Mouse (Mus musculus) hindbrain, embryonic 12.5 days (tissue): ENCODE data around the gene Tmem140. TPM values are rescaled to one million over a fixed set of nuclear protein-coding genes. Genes with fewer than 3 reads are reported as not detected.

Experiments
- ATAC-seq: fragments of 200-750 bp; cut with Nextera tagmentation; 2 replicates; pipeline ENCODE4 v1.8.0; 2017; ENCODE audit warnings: moderate TSS enrichment; ENCODE audit not compliant: low FRiP score
- H3K27ac ChIP-seq: fragments of 300-500 bp; sonication (generic); 2 replicates; pipeline ENCODE4 v1.5.1; 2016; ENCODE audit warnings: mild to moderate bottlenecking
- H3K27me3 ChIP-seq: fragments of 300-500 bp; sonication (generic); 2 replicates; pipeline ENCODE4 v1.6.1; 2016; ENCODE audit warnings: mild to moderate bottlenecking
- H3K36me3 ChIP-seq: fragments of 300-500 bp; sonication (generic); 2 replicates; pipeline ENCODE4 v1.6.1; 2016; ENCODE audit warnings: mild to moderate bottlenecking
- H3K4me1 ChIP-seq: fragments of 300-500 bp; sonication (generic); 2 replicates; pipeline ENCODE4 v1.6.1; 2016
- H3K4me2 ChIP-seq: fragments of 300-500 bp; sonication (generic); replicated peaks from 2 replicates; pipeline ENCODE4 v1.6.1; 2016; ENCODE audit warnings: mild to moderate bottlenecking
- H3K4me3 ChIP-seq: fragments of 300-500 bp; sonication (generic); 2 replicates; pipeline ENCODE4 v1.5.1; 2016; ENCODE audit warnings: mild to moderate bottlenecking
- H3K9ac ChIP-seq: fragments of 300-500 bp; sonication (generic); 2 replicates; pipeline ENCODE4 v1.6.1; 2016; ENCODE audit warnings: mild to moderate bottlenecking, moderate library complexity
- H3K9me3 ChIP-seq: fragments of 300-500 bp; sonication (generic); replicated peaks from 2 replicates; pipeline ENCODE4 v1.6.1; 2016; ENCODE audit warnings: mild to moderate bottlenecking
- WGBS: fragments of 180-500 bp; shearing (Covaris S2); methylation state at CpG from one replicate; pipeline ENCODE4 v1.1.7; 2016; 5-methylcytosine and 5-hydroxymethylcytosine counted together
- polyA plus RNA-seq: library from polyadenylated mRNA; unstranded; fragments of >200 nt; fragmentation: Nextera tagmentation; extraction: Ambion mirVana; gene quantifications from 2 replicates; pipeline ENCODE4 v1.2.1, GENCODE M21; 2016

Gene Tmem140
- polyA plus RNA-seq, 1 experiment from 2014 or later = 1.8 TPM

DNA sequence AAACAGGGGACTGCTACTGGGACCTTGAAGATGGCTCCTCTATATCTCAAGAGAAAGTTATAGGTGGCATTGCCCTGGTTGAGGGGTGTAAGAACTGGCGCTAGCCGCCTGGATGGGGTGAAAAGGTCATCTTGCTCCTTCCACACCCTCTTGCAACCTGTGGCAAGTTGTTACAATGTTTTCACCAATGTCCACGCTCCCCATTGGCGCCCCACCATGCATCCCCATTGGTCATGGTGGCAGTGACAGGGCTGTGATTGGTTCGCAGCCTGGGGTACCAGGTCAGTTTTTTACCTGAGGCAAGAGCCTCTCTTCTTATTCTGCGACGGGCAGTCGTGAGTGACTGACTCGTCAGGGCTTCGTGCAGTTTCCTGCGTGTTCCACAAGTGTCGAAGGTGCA is 57.7 kb downstream of the Tmem140 start:
- Histone ChIP-seq H3K4me1 (no peaks in the 10 kb centered on the region), H3K27ac (no peak overlapping the region), H3K4me2 (no peak overlapping the region), H3K27me3 (no peaks in the 10 kb centered on the region), H3K4me3 (no peak overlapping the region), H3K9me3 (no peaks in the 10 kb centered on the region), H3K9ac (no peak overlapping the region), H3K36me3 (no peaks in the 10 kb centered on the region)
- WGBS = 93% methylated on average over 12 of the region's 12 CpGs
- ATAC-seq = no peak

DNA sequence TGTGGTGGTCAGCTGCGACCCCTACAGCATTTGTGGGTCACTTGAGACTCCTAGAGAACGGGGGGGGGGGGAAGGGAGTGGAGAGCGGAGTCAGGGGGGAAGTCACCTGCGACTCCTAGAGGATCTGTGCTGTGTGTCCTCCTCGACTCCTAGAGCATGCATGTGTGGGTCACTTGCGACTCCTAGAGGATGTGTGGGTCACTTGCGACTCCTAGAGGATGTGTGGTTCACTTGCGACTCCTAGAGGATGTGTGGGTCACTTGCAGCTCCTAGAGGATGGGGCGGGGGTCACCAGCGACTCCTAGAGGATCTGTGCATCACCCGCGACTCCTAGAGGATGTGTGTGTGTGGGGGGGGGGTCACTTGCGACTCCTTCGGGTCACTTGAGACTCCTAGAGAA is 59.0 kb downstream of the Tmem140 start:
- no peak for ATAC-seq

More for the DNA sequence above, 59.0 kb downstream of the Tmem140 start:
- Histone ChIP-seq H3K36me3 (no peaks in the 10 kb centered on the region), H3K4me2 (no peak overlapping the region), H3K4me1 (no peaks in the 10 kb centered on the region), H3K27me3 (no peaks in the 10 kb centered on the region), H3K4me3 (no peak overlapping the region), H3K9me3 (no peaks in the 10 kb centered on the region), H3K27ac (no peak overlapping the region), H3K9ac (no peak overlapping the region)
- WGBS = 60% methylated on average over 14 of the region's 14 CpGs

Other genes with a start within 250 kb of the Tmem140 start
- 8.9 and 9.3 TPM in 2 replicates for gene Agbl3, start 82.7 kb upstream of the Tmem140 start, polyA plus RNA-seq
- gene Cyren, start 14.9 kb downstream of the Tmem140 start, polyA plus RNA-seq = 14.4 TPM in 2 replicates
- 13.1 and 13.6 TPM in 2 replicates for gene Wdr91, start 47.7 kb downstream of the Tmem140 start, polyA plus RNA-seq
- not detected in 2 replicates for gene Stra8, start 57.0 kb downstream of the Tmem140 start, polyA plus RNA-seq
- 0.51 and 0.61 TPM in 2 replicates for gene Slc23a4, start 125.3 kb downstream of the Tmem140 start, polyA plus RNA-seq